Mouse (Mus musculus): ENCODE measurements at regions not wholly inside any gene's neighbourhood (a gene's known extent, or its start where the extent isn't known, plus 50 kb on each side); places are given as distances from the start of the nearest gene placed in this dataset.

DNA sequence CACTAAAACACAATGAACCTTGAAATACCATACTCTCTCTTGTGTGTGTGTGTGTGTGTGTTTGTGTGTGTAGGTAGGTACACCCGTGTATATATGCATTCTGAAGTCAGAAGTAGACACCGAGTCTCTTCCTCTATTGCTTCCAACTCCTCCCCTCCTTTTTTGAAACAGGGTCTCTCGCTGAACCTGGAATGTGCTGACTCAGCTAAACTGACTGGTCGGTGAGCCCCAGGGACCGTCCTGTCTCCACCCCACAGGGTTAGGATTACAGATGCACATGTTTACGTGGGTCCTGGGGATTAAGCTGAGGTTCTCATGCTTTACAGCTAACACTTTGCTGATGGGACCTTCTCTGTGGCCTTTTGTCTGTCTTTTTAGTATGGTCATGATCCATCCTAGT, 74.8 kb upstream of the Nfil3 start:
- DNase-seq = no peak

GRCm38 (mm10) chr13:53053211-53053610, 72.3 kb upstream of the Nfil3 start:
- peak; percentile 10 for DNase-seq

- DNase-seq = no peak
Observed at GRCm38 (mm10) chr13:53052806-53053205, 71.9 kb upstream of the Nfil3 start.

DNA sequence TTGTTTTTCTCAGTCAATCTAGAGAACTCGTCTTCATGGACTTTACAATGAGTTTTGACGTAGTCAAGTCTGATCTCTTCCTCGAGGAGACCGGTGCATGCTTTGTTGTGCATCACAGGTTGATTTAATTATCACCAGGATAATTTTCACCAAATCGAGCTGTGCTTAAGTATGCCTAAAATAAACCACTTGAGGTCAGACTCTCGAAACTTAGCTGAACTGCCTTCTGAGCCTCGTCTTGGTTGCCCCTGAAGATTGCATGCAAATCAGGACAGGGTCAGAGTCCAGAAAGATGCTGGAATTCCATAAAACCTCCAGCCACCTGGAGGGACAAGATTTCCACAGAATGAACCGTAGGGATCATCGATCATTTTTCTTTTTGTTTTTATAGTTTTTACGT, 71.3 kb upstream of the Nfil3 start:
- DNase-seq = no peak

DNA sequence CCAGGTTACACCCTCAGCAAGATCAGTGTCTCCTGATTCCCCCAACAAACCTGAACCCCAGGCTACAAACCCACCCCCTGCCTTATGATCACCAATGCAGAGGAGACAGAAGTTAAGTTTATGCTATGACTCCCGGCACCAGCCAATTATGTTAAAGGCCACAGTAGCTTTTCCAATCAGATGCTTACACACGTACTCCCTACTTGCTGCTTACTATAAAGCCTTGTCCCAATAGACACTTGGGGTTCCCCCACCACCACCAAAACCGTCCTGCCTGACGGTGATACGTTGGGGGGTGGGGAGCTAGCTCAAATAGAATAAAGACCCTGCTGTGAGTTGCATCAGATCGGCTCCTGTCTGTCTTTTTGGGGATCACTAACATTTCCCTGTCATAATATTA, 70.5 kb upstream of the Nfil3 start:
- no peak for DNase-seq

DNA sequence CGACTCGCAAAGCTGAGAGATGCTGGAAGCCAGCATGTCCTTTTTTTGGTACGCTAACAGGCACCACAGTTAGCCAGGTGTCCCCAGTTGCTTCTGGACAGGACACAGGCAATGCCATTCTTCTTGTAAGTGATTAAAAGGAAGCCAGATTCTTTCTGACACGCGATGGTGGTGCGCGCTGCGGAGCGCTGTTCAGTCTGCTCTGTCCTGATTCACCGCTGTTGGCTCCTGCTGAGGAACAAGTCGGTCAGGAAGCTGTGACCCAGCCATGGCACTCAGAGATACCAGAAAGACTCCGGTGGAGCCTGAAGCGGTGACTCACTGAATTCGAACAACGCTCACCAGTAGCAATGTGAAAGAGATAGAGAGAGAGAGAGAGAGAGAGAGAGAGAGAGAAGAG, 68.3 kb upstream of the Nfil3 start:
- no peak for DNase-seq

DNA sequence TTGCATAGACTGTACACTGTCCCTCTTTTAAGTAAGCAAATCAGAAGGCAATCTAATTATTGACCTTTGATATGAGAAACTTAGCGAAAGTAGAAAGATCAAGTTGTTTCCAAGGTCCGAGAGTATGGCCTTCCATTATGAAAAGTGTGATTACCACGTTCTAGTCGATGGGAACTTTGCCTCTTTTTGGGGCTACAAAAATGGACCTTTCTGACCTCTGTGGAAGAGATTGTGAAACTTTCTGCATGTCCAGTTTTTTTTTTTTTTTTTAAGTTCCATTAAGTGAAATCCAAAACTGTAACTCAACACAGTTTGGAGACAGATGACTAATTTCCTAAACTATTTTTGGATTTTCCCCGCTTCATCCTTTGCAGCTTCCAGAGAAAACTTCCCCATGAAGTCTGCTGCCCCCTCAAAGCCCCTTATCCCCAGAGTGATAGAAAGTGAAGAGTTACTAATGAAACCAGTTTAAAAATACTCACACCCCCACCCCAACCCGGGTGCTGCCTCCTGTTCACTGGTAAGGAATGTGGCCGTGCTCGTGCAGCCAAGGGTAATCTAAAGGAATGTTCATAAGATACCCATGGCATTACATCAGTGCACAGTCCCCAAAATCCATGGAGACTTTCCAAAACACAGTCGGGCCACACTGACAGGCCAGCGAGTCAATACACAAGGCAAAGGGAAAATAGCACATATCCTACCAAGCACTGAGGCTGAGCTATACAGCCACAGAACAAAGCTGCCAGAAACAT, 52.5 kb upstream of the Nfil3 start:
- no peak for DNase-seq

Data from layer of hippocampus, adult 9-11 months (tissue).